In the genomic region with DNA sequence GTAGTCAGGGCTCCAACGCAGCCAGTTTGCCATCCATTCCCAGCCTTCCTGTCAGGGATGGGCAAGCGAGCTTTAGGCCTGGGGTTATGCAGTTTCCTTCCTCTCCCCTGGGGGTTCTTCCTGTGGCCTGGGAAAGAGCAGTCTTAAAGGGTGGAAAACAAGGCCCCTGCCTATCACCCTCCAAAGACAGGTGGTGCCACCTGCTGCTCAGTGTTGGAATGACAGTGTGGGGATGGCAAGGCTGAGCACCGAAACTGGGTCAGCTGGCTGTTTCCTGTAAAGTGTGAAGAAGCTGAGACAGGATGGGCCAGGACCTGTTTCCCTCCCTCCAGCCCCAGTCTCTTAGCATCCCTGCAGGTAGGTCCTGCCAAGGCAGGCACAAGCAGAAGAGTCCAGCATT, we compare ENCODE assay signal across 8 mouse cellular contexts. TPM values are rescaled to one million over a fixed set of nuclear protein-coding genes. Genes with fewer than 3 reads are reported as not detected.
DNase-seq lines count a peak whose midpoint lies in the region; ATAC-seq and TF ChIP-seq lines count a peak whose summit lies in the region.

No protein-coding gene starts in this region.

- peaks cover 8% of the 10 kb centered on the region for H3K4me1 ChIP-seq in cerebellum, adult 2 months (ENCODE audit: control insufficient read depth, insufficient read depth, low read length)
- no peaks in the 10 kb centered on the region; the same call in 1 of the 2 replicates for H3K4me1 ChIP-seq in hindbrain, embryonic 13.5 days (replicated peaks)

- no peak overlapping the region for H3K4me2 ChIP-seq in hindbrain, embryonic 13.5 days

- no peak for TF ChIP-seq POLR2A in cerebellum, adult 2 months (IDR thresholded peaks at IDR 0.05; ENCODE audit: borderline replicate concordance, insufficient read depth, low read length)

- no peak overlapping the region for H3K4me3 ChIP-seq in cerebellum, adult 2 months (replicated peaks; ENCODE audit: insufficient read depth, low read depth, low read length)
- no peak overlapping the region for H3K4me3 ChIP-seq in hindbrain, embryonic 13.5 days

- H3K9ac ChIP-seq in hindbrain, embryonic 13.5 days = no peak overlapping the region

- peak; percentile 61; the same call in 1 of the 2 replicates for ATAC-seq in hindbrain, embryonic 13.5 days (ENCODE audit: low FRiP score)

- peak; percentile 98 for TF ChIP-seq CTCF in cerebellum, adult 2 months (IDR thresholded peaks at IDR 0.05; ENCODE audit: borderline replicate concordance, insufficient read depth, low read depth, low read length)

- H3K9me3 ChIP-seq in hindbrain, embryonic 13.5 days = no peaks in the 10 kb centered on the region

- DNase-seq in MN1 (ENCODE audit: low spot score) = peak; percentile 86
- peak; percentile 82 to 90 for DNase-seq in cerebellum, adult 2 months
- peak; percentile 57 to 92 for DNase-seq in frontal cortex, adult 2 months (ENCODE audit: extremely low spot score in 1 of 2, low spot score in 1 of 2)
- peak; percentile 85 to 86 for DNase-seq in layer of hippocampus, postnatal 14 days (ENCODE audit: low spot score in 2 of 2)
- peak; percentile 87 for DNase-seq in lung, postnatal 25 days (ENCODE audit: low spot score)
- DNase-seq in retina, embryonic 14.5 days (ENCODE audit: low spot score) = peak; percentile 90
- DNase-seq in thymus, postnatal 36 days = peak; percentile 87 to 91

- peak overlapping the region; percentile 53 for H3K27ac ChIP-seq in cerebellum, adult 2 months (ENCODE audit: insufficient read depth, low read length)
- H3K27ac ChIP-seq in hindbrain, embryonic 13.5 days = no peak overlapping the region

- 2% methylated on average over 3 of the region's 3 CpGs for WGBS in cerebellum, adult 2 months
- 31% methylated on average over 3 of the region's 3 CpGs for WGBS in hindbrain, embryonic 13.5 days

- no peaks in the 10 kb centered on the region for H3K27me3 ChIP-seq in cerebellum, adult 2 months (ENCODE audit: control insufficient read depth, insufficient read depth, low read length)
- no peaks in the 10 kb centered on the region for H3K27me3 ChIP-seq in hindbrain, embryonic 13.5 days

- peaks cover 98% of the 10 kb centered on the region for H3K36me3 ChIP-seq in hindbrain, embryonic 13.5 days

RNA-seq across cellular contexts. Expression of gene Ippk, which starts 39.8 kb away (rescaled TPM):
- 11.3 and 12.8 TPM in 2 replicates for polyA plus RNA-seq in cerebellum, adult 2 months (2012; rRNA removed)
- polyA plus RNA-seq in frontal cortex, adult 2 months (2012; rRNA removed) = 11.5 and 11.6 TPM in 2 replicates
- 14.0 and 15.0 TPM in 2 replicates for polyA plus RNA-seq in hindbrain, embryonic 13.5 days (2015; fragmentation: Nextera tagmentation; extraction: Ambion mirVana)
- total RNA-seq in layer of hippocampus, postnatal 14 days (2021) = 10 to 100 TPM; 21.7 to 22.1 TPM

RNA-seq across cellular contexts. Expression of gene Bicd2, which starts 39.8 kb away (rescaled TPM):
- polyA plus RNA-seq in cerebellum, adult 2 months (2012; rRNA removed) = 50.6 and 50.7 TPM in 2 replicates
- polyA plus RNA-seq in frontal cortex, adult 2 months (2012; rRNA removed) = 48.6 and 49.5 TPM in 2 replicates
- 28.2 and 29.3 TPM in 2 replicates for polyA plus RNA-seq in hindbrain, embryonic 13.5 days (2015; fragmentation: Nextera tagmentation; extraction: Ambion mirVana)
- total RNA-seq in layer of hippocampus, postnatal 14 days (2021) = 10 to 100 TPM; 47.9 to 48.6 TPM
